Mouse (Mus musculus) embryonic fibroblast, embryonic 13.5 days (primary cell): ENCODE measurements around the gene Gm38655. TPM values are rescaled to one million over a fixed set of nuclear protein-coding genes. Genes with fewer than 3 reads are reported as not detected.

Experiments used
- H3K27ac ChIP-seq: 2 replicates; pipeline ENCODE4 v1.5.1; 2012; ENCODE audit warnings: low read length, control low read depth, inconsistent platforms; ENCODE audit not compliant: insufficient read depth
- H3K4me1 ChIP-seq: 2 replicates; pipeline ENCODE4 v1.6.1; 2011; ENCODE audit warnings: low read length; ENCODE audit not compliant: control insufficient read depth, insufficient read depth
- H3K4me3 ChIP-seq: 2 replicates; pipeline ENCODE4 v1.5.1; 2011; ENCODE audit warnings: mild to moderate bottlenecking, control low read depth, low read length; ENCODE audit not compliant: insufficient read depth
- CTCF ChIP-seq: IDR thresholded peaks from 2 replicates; pipeline ENCODE4 v1.5.1; 2011; ENCODE audit warnings: mild to moderate bottlenecking, control low read depth, low read length, moderate library complexity, borderline replicate concordance; ENCODE audit not compliant: insufficient read depth
- POLR2A ChIP-seq: IDR thresholded peaks from 2 replicates; pipeline ENCODE4 v1.6.1; 2011; ENCODE audit warnings: low read depth, mild to moderate bottlenecking, control low read depth, low read length, moderate library complexity
- polyA plus RNA-seq: library from polyadenylated mRNA; stranded (reverse); fragments of >200 nt; gene quantifications from 2 replicates; pipeline ENCODE4 v1.2.4, GENCODE M21; 2011; ENCODE audit warnings: low read depth; ENCODE audit not compliant: missing spikeins, insufficient read length

Gene Gm38655
- polyA plus RNA-seq = not detected in 2 replicates

DNA sequence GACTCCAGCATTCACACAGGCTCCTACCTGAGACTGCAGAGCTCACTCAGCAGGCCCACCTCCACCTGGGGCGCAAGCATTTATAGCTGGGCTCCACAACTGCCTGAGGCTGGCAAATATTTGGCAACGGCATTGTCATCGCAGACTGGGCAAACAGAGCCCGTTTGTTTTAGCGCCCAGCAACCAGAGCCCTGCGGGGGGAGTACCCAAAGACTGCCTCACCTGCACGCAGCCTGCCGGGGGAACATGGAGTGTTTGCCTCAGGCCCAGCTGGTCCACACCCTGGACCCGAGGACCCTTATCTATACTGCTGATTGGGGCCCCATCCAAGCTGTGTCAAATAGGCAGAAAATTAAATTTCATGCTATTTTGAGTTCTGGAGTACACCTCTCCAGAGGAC, at the start of gene Gm38655:
Gene Gm38655 (minus strand): TSS at position 61 of the 400 bp plus-strand sequence.
- Histone ChIP-seq H3K4me3 (no peak within 1 kb of the TSS), H3K27ac (no peak within 1 kb of the TSS), H3K4me1 (no peaks in the 10 kb centered on the region)
- no peak for TF ChIP-seq CTCF
- no peak for TF ChIP-seq POLR2A

DNA sequence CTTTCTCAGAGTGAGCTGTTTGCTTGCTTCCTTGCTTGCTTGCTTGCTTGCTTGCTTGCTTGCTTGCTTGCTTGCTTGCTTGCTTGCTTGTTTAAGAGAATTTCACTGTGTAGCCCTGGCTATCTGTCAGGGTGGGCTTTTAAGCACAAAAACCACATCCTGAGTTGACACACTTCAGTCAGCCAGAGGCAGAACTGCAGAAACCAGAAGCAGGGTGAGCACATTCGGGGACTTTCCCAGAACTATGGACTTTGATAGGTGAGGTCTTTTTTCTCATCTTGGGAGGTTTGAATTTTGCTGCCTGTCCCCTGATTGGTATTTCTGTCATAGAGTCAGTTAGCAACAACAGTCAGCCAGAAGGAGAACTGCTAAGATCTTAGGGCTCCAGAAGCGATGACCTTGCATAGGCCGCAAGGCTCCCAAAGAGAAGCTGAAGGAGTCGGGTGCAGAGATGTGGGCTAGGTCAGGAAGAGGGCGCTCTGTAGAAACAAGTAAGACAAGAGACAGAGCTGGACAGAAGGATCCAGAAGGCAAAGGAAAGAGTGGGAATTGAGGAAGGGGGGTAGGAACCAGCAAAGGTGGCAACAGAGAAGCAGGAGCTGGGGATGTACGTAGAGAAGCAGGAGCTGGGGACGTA, 49.4 kb upstream of the Gm38655 start:
- Histone ChIP-seq H3K4me3 (no peak overlapping the region), H3K27ac (no peak overlapping the region), H3K4me1 (peaks cover 18% of the 10 kb centered on the region)
- TF ChIP-seq POLR2A = no peak
- no peak for TF ChIP-seq CTCF

DNA sequence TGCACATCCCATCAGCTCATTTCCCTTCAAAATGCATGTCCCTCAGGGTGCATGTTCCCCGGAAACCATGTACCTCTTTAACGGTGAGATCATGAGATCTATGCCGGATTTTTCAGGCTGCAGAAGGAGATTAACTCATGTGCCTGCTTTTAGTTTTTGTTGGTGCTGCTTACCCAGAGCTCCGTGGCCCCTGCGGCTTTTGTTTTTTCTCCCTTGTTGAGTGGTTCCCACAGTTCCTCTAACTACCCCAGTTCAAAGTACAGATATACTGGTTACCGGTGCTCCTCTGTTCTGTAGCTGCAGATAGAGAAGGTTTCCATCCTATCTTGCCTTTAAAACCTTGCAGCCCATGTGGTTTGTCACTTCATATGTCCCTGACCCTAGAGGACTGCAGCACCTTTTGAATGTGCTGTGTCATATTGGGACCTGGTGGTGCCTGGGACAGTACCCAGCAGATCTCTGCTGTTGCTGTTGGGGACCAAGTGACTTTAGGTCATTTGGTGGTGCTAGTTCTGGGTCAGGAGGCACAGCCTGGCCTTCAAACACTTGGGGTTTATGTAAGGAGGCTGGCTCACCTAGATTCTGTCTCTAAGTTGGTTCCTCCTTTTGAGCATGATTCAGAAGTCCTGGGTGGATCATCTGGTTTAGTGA, 47.8 kb upstream of the Gm38655 start:
- TF ChIP-seq POLR2A (no peak), CTCF (no peak)
- Histone ChIP-seq H3K4me3 (peak overlapping the region; percentile 9; the same call in 1 of the 2 replicates), H3K4me1 (peaks cover 18% of the 10 kb centered on the region), H3K27ac (peak overlapping the region; percentile 8; the same call in 1 of the 2 replicates)

DNA sequence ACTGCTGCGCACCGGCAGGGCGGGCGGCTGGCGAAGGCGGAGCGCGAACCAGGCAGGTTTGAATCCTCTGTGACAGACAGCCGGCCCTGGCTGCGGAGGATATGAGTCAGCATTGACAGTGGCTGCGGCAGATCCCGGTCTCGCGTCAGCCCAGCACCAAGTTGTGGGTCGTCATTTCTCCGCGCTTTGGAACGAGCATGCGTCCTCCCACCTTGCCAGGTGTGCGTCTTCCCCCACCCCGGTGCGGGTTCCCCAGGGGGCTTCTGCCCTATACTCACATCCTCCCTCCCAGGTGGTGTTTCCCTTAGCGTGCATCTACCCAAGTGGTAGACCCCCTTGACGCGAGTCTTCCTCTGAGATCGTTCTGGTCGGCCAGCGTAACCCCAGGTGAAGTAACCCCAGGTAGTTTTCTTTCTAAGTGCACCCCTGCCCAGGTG, 47.3 kb upstream of the Gm38655 start:
- Histone ChIP-seq H3K4me1 (peaks cover 18% of the 10 kb centered on the region), H3K4me3 (peak overlapping the region; percentile 9), H3K27ac (peak overlapping the region; percentile 8; the same call in 1 of the 2 replicates)

DNA sequence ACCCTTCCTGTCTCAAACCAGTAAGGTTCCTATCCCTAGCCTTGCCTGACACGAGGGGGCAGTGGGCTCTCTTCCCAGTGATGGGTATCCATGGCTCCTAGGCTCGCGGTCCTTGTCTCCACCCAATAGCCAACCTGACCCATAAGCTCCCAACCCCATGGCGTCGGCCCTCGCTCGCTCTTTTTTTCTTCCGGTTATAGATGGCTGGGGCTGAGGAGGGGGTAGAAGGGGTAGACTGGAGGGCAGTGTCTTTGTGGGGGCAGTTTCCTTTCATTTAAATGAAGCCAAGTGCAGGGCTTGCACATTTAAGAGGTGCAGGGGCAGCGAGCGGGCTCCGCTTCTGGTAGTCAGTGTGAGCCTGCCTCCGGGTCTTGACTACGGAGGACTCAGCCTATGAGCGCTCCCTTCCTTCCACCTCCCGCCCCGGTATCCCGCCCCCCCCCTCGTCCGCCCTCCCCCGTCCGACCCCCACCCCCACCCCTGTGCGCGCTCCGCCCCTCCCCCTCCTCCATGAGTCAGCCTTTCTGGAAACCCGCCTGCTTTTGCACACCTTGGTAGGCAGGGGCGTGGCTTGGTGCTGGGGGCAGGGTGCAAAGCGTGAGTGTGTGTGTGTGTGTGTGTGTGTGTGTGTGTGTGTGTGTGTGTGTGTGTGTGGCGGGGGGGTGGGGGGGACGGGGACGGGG, 46.7 kb upstream of the Gm38655 start:
- peaks cover 18% of the 10 kb centered on the region for H3K4me1 ChIP-seq
- H3K4me3 ChIP-seq = peak overlapping the region; percentile 41
- peak; percentile 54 for TF ChIP-seq POLR2A
- TF ChIP-seq CTCF = no peak
- H3K27ac ChIP-seq = peak overlapping the region; percentile 6; the same call in 1 of the 2 replicates

DNA sequence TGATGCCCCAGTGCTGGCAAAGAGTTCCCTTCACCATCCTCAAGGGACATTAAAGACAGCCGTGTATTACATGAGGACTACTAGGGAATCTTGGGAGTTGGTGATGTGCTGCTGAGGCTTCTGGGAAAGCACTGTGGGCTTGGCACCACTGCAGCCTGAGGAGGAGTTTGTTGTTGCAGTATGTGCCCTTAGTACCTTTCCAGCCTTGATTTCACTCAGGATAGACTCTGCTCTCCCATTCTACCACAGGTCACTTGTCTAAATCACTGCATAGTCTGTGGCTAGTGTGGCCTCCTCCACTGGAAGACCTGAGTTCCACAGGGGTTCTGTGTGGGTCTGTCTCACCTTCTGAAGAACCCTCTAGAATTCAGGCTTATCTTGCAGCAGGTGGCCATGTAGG, 45.5 kb upstream of the Gm38655 start:
- Histone ChIP-seq H3K27ac (no peak overlapping the region), H3K4me1 (peaks cover 18% of the 10 kb centered on the region), H3K4me3 (no peak overlapping the region)
- TF ChIP-seq CTCF (no peak), POLR2A (no peak)

DNA sequence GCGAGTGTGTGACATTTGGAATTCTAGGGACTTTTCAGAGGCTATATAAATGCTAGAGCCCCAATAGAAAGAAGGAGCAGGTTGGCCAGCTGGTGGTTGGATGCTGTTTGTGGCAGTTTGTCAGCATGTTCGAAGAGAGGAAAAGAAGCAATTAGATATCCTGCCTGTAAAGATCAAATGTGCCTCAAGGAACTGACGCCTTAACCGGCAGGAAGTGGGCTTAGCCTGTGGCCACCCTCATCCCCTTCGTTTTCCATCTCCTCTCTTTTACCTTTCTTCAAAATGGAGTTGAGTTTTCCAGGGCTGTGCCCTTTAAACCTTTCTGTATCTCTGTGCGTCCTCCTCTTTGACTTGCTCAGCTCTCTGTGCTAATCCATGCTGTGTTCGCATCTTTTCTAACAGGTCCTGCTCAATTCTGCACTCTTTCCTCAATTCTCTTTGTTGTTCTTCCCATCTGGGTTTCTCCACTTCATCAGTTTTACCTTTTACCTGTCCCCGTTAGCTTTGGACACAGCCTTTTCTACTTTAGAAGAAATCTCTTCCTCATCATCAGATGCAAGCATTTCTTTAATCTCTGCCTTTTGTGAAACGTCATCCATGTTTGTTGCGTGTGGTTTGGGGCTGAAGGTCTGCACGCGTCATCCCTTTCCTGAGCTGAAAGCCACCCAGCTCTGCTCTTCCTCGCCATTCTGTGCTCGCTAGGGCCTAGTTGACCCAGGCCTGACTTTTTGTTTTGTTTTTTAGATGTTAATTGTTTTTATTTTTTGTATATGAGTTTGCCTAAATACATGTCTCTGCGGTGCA, 44.4 kb upstream of the Gm38655 start:
- H3K27ac ChIP-seq = no peak overlapping the region
- H3K4me3 ChIP-seq = no peak overlapping the region
- H3K4me1 ChIP-seq = peaks cover 18% of the 10 kb centered on the region
- no peak for TF ChIP-seq CTCF
- TF ChIP-seq POLR2A = no peak

DNA sequence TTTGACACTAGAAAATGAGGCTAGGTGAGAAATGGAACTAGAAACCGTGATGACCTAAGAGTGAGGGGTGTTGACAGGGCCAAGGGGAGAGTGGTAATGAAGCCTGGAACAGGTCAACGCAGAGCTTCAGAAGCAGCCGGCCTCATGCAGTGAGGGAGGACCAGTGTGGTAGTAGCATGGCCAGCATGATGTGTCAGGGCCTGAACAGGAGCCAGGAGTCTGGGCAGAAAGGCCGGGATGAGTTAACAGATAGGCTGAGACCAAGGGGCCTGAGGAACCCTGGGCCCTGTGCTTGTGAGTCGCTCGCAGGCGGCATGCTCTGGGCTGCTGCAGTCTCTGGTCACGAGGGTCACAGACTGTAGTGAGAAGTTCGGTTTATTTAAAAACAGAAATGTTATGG, 43.7 kb upstream of the Gm38655 start:
- H3K27ac ChIP-seq = no peak overlapping the region
- TF ChIP-seq CTCF (no peak), POLR2A (no peak)
- no peak overlapping the region for H3K4me3 ChIP-seq
- peaks cover 18% of the 10 kb centered on the region for H3K4me1 ChIP-seq

DNA sequence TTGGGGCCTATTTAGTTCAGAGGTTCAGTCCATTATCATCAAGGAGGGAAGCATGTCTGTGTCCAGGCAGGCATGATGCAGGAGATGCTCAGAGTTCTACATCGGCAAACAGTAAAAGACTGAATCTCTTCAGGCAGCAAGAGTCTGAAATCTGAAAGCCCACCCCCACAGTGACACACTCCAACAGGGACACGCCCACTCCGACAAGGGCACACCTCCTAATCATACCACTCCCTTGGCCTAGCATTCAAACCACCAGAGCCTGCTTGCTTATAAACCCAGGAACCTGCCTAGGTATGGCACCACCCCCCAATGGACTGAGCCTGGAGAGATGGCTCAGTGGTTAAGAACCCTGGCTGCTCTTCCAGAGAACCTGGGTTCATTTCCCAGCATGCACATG, 40.2 kb upstream of the Gm38655 start:
- TF ChIP-seq CTCF (no peak), POLR2A (no peak)
- H3K4me1 ChIP-seq = no peaks in the 10 kb centered on the region
- H3K4me3 ChIP-seq = no peak overlapping the region
- no peak overlapping the region for H3K27ac ChIP-seq

DNA sequence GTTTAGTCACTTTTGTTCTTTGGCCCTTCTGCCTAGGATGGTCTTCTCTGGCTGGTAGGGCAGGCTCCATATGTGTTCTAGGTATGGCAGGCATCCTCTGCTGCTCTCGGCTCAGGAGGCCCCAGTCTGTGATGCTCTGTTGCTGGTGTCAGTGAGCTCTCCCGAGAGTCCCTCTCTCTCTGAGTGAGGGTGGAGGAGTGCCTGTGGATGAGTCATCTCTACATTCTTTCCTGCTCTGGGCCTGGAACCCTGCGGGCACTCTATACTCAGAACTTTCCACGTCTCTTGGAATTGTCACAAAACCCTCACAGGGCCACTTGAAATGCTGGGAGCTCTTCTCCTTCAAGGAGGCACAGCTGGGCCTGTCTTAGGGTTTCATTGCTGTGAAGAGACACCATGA, 36.4 kb upstream of the Gm38655 start:
- no peak overlapping the region for H3K27ac ChIP-seq
- TF ChIP-seq POLR2A (no peak), CTCF (no peak)
- H3K4me3 ChIP-seq = no peak overlapping the region
- H3K4me1 ChIP-seq = no peaks in the 10 kb centered on the region
